Mouse (Mus musculus) liver (tissue): ENCODE data around the gene Hmox2.

Experiments used
- DNase-seq: peaks from one replicate; pipeline ENCODE4 v3.0.0-alpha.2; 2020; ENCODE audit warnings: mixed read lengths

Hmox2 gene

DNA sequence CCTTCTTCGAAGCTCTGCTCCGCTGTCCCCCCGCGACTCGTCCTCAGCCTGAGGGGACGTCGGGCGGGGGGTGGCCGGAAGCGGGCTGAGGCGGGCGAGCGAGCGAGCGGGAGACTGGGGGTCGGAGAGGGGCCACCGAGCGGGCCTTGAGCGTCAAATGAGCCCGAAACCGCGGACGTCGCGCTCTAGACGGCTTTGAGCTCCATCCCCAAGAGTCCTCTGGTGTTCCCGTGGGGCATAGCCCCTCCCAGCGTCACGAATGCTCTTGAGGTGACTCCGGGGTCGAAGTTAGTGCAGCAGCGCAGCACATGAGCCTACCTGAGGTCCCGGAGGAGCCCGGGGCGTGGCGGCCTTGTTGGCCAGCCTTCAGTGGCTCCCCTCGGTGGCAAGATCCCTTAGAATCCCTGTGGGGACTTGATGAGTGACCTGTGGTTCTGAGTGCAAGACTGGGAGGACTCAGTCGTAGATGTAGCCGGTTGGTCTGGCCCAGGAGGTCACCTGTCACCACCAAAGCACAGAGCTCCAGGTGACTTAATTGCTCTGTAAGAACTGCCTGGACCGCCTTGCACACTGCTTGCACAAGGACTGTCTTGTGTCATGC is 467 bp downstream of the Hmox2 start:
- DNase-seq: peak; percentile 67

DNA sequence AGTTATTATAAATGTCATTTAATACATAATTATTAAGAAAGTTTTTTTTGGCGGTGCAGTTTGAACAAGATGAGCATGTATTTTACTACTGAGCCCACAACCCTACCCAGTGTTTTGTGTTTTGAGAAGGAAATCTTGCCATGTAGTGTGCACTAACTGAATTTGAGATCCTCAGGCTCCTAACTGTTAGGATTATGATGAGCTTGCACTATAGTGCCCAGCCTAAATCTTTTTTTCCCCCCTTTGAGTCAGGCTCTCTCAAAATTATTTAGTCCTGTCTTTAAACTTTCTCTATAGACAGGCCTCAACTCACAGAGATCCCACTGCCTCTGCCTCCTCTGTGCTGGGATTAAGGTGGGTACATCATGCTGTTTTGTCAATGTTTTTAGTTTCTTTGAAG is 1.4 kb downstream of the Hmox2 start:
- DNase-seq: no peak

DNA sequence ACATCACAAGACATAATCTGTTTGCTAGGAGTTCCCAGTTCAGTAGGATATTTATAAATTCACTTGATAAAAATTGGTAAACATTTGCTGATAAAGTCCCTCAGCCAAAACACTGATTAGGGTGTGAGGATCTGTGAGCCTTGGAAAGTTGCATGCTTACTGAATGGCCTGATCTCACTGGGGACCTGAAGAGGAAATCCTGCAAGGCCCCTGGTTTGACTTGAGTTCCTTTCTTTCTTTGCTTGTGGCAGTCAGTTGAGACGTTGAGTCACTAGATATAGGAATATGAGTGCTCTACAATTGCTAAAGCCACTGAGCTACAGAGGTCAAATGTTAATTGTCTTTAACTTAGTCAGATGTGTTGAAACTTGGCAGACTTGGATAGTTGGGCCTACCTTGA is 1.8 kb downstream of the Hmox2 start:
- DNase-seq: no peak

DNA sequence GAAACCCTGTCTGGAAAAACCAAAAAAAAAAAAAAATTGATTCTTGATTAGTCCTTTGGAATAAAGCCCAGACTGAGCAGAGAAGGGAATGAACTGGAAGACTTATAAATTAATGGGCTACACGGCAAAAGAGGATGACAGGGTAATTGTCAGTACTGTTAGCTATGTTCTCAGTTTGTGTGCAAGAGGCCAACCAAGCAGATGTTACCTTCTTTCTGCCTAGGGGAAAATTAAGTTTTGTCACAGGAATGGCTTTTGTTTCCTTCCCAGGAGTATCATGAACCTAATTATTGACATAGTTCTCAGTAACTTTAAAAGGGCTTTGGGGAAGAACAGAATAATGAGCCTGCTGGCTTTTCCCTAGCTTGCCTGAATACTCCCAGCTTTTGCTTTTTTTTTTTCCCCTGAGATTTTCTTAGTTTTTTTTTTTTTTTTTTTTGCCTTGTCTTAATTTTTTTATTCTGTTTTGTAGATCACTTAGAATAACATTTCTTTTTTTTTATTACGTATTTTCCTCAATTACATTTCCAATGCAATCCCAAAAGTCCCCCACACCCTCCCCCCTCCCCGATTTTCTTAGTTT is 4.7 kb downstream of the Hmox2 start:
- DNase-seq: no peak

DNA sequence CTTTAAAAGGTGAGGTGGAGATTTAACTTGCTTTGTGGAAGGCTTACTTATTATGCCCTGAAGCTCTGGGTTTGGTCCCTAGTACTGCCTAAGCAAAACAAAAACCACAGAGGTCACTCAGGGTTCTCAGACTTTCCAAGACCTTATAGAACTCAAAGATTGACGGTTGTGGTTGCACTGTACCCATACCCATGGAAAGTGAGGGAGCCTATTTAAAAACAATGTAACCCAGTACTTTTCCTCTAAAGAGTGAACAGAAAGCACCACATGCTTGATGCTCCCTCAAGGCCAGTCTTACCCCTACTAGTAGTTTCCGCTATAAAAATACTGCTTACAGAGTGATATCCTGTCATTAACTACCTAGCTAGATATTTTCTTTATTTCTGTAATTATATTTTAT is 10.1 kb downstream of the Hmox2 start:
- DNase-seq: no peak

DNA sequence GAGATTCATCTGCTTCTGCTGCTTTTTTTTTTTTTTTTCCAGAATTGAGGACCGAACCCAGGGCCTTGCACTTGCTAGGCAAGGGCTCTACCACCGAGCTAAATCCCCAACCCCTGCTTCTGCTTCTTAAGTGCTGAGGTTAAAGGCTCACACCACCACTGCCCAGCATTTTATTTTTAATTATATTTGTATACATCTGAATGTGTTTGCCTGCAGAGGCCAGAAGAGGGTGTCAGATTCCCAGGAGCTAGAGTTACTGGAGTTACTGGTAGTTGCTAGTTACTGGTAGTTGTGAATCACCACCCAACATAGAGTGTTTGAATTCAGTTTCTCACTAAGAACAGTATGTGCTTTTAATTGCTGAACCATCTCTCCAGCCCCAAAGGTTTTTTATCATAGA is 13.8 kb downstream of the Hmox2 start:
- no peak for DNase-seq

DNA sequence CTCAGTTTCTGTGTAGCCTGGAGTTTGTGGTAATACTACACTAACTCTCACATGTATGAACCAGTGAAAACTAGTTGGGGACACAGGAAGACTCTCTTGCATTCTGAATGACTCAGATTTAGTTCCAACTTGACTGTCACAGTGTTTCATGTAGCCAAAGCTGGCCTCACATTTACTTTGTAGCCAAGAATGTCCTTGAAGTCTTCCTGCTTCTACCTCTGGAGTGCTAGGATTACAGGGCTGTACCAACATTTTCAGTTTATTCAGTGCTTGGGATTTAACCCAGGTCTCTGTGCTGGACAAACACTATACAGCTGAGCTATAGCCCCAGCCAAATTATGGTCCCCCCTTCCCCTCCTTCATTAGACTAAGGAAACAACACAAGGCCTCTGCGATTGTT is 16.0 kb downstream of the Hmox2 start:
- no peak for DNase-seq

DNA sequence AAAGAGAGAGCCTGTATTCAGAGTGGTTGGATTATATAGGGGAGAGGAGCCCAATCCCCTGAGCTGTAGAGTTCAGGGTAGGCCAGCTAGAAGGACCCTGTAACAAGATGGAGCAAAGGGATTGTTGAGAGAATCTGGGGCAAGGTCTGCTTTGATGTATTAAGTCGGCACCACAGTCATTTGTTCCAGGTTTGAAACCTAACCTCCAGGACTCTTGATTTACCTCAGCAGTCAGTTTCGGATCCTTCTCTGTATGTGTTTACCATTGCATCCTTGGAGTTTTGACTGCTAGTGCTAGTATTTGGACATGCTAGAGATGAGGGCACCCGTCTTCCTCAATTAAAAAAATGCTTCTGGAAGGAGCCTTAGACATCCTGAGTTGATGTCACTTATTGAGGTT is 26.0 kb downstream of the Hmox2 start:
- DNase-seq: no peak

DNA sequence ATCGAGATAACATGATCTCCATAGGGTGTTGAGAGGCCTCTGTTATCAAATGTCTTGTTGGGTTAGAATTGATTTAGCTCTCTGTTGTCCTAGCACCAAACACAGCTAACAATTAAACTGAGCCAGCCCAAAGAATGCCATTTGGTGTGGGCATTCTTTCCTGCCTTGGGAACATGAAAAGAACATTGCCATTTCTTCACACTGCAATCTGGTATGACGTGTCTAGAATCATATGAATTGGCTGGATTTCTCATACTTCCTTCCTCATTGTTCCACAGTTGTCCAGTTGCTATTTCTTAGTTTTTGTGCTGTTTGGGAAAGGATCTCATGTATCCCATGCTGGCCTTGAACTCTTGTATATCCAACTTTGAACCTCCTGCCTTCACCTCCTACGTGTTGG is 27.9 kb downstream of the Hmox2 start:
- no peak for DNase-seq

DNA sequence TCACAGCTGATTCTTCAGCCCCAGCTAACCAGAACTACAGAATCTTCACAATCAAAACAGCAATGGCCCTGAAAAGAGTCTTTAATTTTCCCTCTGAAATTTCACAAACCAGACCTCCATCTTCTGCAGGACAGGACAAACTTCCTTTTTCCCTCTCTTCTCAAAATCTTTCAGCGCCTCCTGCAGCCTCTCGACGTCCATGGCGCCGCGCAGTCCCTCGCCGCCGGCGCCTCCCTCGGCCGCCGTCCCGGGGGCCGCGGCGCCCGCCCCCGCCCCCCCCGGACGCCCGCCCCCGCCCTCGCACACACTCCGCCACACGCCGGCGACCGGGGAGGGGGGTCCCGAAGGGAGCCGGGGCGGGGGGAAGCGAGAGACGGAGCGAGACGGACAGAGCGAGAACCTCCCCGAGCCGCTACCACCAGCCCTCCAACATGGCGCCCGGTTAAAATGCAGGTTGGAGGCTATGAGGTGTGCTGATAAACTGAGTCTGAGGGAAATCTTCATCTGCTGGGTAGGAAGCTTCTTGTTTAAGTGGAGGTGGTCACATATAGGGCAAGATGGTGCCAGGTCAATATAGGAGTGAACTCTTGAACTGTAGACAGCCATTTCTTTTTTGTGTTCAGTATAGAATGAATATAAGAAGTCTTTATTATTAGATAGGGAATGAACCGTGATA is 30.6 kb downstream of the Hmox2 start:
- DNase-seq: peak; percentile 20

DNA sequence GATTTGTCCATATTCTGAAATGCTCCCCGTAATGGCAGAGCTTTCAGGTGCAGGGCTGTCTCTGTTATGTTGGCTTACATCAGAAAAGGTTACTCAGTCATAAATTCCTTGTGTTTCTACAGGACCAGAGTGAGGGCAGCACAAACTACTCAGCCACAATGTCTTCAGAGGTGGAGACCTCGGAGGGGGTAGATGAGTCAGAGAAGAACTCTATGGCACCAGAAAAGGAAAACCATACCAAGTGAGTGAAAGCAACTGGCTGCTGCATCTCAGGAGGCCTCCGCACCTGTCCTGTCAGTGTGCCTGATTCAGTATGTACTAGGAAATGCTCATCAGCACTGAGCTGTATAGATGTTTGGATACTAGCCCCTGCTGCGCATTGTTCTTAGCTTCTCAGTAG is 36.3 kb downstream of the Hmox2 start:
- DNase-seq: no peak

DNA sequence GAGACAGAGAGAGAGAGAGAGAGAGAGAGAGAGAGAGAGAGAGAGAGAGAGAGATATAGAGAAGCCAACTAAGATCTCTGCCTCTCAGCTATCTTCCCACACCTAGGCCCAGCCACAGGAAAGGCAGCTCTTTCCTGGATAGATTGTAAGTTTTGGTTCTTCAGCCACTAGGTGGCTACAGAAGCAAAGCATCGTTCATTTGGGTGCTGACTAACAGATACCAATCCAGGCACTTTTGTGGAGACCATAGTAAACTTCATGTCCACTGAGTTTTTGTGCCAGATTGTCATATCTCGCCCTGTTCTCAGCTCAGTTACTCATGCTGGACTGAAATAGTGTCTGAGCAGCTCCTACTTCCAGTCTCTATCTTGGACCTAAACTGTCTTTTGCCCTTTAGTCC is 37.1 kb downstream of the Hmox2 start:
- no peak for DNase-seq

DNA sequence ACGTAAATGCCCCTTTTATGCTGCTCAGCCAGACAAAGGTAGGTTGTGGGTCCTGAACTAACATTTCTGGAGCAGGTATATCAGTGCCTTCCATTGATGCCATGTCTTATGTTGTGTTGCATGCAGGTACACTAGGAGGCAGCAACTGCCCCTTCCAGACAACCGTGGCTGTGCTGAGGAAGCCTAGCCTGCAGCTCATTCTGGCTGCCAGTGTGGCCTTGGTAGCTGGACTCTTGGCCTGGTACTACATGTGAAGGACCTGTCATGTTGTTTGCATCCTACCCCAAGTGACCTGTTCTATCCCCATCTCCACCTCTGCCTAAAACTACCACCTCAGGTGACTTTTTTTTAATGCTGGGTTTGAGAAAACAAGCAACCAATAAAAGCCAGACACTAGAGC is 39.7 kb downstream of the Hmox2 start:
- no peak for DNase-seq

DNA sequence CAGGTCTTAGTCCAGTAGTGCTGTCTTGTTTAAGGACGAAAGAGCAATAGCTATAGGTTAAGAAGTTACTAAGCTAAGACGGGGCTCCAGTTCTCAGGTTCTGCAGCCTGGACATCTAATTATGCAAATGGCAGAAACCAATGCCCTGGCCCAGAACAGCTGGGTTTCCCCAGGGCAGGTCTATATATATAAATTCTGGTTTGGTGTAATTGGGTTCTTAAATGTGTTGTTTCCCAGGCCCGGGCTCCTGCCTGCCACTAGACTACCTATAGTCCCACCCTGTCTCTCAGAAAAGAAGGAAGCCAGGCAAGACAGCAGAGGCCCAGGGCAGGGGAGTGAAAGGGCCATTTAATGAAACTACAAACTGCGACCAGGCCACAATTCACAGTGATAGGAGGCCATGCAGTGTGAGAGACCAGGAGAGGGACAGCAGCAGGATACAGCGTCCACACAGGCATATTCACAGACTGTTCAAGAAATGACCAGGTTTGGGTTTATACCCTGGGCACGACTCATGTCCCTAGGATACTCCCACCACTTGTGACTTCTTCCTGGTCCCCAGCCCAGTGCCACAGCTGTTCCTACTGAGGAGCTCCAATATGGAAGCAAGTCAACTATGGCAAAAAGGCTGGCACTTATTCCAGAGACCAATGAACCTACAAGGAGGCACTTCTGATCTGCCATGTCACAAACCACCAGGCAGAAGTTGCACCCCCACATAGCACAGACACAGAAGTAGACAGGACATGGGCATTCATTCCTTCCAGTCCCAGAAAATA is 41.0 kb downstream of the Hmox2 start:
- DNase-seq: no peak

DNA sequence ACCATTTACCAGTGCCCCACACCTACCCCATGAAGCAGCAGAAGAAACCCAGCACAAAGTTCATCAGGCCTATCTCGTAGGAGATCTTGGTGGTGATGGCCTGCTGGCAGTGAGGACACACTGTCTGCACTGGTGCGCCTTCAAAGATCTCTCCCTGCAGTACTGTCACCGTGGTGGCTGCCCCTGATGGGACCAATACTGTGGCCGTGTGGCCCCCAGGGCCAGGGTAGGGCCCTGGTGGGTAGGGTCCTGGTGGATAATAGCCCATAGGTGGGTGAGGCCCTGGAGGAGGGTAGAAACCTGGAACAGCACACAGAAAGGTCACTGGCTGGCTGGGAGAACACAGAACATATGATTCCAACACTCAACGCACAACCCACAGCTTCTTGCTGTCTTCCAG is 42.6 kb downstream of the Hmox2 start:
- no peak for DNase-seq

DNA sequence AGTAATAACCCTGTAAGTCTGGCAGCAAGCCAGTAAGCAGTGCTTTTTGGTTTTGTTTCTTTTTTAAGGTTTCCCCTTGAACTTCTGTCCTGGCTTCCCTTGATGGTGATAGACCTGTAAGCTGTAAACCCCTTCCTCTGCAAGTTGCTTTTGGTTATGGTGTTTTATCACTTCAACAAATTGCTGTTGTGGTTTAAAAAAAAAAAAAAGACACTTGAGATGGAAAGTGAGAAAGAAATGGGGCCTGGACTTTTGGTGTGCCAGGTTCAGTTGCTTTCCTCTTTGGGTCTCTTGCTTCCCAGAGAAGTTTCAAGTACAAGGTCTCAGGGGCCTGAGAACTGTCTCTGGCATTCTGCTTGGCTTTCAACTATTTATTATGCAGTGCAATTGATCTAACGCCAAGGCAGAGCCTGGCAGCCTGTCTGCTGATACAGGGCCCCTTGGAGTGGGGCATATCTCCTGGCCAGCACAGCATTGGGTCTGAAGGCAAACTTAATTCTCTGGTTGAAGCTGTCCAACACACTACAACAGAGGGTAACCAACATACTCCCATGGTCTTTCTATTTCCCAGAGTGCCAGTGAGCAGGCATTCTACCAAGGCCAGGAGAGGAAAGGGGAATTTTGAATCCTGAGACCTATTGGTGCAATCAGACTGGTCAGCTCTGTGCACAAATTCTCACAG is 47.3 kb downstream of the Hmox2 start:
- no peak for DNase-seq

DNA sequence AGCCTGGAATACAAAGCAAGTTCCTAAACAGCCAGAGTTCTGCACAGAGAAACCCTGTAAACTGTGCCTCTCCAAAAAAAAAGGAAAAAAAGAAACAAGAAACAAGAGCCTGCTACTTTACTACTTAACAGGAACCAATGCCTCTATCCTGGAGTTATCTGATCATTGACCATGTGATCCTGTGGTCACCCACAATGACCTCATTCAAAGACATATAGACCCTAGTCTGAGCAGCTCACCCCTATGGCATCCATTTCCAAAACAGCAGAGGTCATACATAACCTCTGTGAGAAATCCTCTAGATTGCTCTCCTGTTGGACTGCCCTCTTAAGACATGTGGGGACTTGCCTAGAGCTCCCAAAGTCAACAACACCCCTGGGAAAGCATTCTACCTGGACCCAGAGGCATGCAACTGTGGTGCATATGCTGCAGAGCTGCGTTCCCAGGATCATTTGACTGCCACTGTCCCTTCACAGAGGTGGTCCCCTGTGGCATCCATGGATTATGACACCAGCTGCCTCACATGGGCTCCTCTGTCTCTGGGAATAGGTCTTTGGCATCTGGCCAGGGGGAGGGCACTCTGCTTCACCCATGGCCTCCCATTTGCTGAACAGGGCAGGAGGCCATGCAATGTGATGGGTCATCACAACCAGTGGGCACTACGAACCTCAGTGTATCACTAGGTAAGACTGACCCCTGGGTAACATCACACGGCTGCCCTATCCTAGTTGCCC is 51.2 kb downstream of the Hmox2 start:
- no peak for DNase-seq

DNA sequence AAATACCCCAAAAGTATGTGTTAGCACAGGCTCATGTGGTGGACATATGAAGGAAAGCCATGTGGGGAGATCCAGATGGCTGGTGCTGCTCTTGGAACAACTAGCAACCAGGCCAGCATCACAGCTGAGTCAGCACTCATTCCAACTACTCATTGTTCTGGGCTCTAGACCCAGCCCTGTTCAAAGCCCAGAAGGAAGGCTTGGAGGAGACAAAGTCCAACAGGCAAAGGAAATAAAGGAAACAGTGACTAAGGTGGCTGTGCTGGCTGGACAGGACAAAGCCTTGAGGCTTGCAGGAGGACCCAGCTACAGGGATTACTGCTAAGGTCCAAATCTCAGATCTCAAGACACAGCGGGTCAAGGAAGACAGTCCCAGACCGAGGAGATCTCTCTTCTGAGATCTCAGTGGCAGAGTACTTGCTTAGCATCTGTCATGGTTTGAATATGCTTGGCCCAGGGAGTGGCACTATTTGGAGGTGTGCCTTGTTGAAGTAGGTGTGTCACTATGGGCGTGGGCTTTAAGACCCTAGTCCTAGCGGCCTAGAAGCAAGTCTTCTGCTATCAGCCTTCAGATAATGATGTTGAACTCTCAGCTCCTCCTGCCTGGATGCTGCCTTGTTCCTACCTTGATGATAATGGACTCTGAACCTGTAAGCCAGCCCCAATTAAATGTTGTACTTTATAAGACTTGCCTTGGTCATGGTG is 51.9 kb downstream of the Hmox2 start:
- no peak for DNase-seq

DNA sequence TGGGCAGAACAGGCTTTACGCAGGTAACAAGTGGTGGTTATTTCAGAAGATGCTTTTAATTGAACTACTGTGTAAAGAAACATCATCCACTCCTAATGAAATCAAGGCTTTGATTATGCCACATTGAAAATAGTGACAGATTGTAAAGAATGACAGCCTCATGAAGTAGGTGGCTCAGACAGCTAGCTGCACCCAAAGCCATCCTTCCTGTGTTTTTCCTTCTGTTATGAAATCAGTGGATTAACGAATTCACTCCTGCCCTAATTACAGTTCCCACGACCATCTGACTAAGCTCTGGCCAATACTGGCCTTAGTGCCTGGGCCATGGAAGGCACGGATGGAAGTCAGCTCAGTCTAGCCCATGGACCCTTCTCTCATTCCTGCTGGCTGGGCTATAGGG is 52.8 kb downstream of the Hmox2 start:
- DNase-seq: no peak

DNA sequence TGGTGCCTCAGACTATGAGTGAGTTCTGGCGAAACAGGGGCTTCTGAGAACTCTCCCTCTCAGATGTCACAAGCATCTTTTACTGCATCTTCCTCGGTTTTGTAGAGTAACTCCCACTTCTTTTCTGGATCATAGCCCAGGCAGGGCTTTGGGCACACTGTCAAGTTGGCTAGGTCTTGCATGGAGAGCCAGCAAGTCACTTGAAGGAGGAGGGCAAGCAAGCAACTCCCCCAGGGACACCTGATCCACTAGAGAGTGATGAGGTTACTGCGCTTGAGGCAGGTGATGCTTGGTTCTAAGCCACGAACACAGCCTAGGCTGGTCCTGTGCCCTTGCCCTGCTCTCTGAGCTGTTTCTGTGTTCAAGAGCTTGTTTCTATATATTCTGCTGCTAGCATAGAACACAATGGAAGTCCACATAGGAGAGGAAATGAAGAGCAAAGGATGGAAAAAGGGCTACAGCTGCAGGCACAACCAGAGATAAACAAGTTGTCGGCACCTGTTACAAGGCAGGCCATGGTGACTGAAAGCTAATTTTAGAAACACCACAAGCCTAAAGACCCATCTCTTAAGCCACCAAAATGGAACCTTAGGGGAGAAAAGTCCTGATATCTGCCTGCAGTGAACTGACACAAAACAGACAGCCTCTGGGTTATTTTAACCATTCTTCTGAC is 55.5 kb downstream of the Hmox2 start:
- DNase-seq: no peak

DNA sequence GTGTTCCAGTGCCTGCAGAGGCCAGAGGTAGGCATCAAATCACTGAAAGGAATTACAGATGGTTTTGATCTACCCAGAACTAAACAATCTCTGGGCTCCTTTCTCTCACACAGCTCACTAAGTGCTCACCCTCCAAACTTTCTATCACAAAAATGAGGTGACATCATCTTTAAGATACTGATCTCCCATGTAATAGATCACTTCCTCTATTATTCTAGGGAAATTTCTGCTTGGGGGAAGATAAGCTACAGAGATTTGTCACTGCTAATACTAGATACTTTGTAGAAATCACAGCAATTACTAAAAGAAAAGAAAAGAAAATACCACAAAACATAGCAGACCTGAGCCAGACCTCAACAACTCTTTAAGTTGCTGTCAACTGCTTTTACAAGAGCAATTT is 56.4 kb downstream of the Hmox2 start:
- DNase-seq: no peak
